ENCODE assay signal across 32 mouse cellular contexts in genomic region chr9:120095886-120096285, GRCm38 (mm10). TPM values are rescaled to one million over a fixed set of nuclear protein-coding genes. Genes with fewer than 3 reads are reported as not detected.
"Had no signal": no experiment of that assay in that cellular context is flagged by ENCODE, and none has a peak within 500 bp of the region (broad histone marks: within the 10 kb centered on the region; RNA-seq: fewer than 3 reads in every experiment).

No protein-coding gene starts in this region.

- H3K4me3 ChIP-seq: layer of hippocampus, adult 2 months; left cerebral cortex, adult 2 months; liver, embryonic 13.5 days; midbrain, embryonic 12.5 days; myocyte had no signal

- ATAC-seq: midbrain, embryonic 16.5 days had no signal

- DNase-seq: kidney, adult 2 months; kidney, postnatal 25 days; layer of hippocampus, adult 9-11 months; liver, embryonic 13.5 days; lung, adult 2 months; lung, postnatal 14 days; thymus, postnatal 14 days had no signal

- H3K4me1 ChIP-seq: midbrain, embryonic 12.5 days had no signal

- H3K36me3 ChIP-seq: liver, embryonic 13.5 days; midbrain, embryonic 12.5 days had no signal

- H3K27ac ChIP-seq: kidney, postnatal 0 days; layer of hippocampus, adult 2 months; left cerebral cortex, adult 2 months; liver, embryonic 13.5 days; midbrain, embryonic 12.5 days; stomach, postnatal 0 days had no signal

- H3K27me3 ChIP-seq: liver, embryonic 13.5 days; midbrain, embryonic 12.5 days had no signal

RNA-seq across cellular contexts. Expression of gene Ccr8, which starts 4.0 kb away (rescaled TPM):
- total RNA-seq: layer of hippocampus, adult 2 months; layer of hippocampus, postnatal 25 days; left cerebral cortex, adult 2 months; left cerebral cortex, postnatal 10 days; left cerebral cortex, postnatal 36 days; liver, adult 2 months; megakaryocyte progenitor cell, adult 5-6 weeks; megakaryocyte-erythroid progenitor cell, adult 5-6 weeks; monocyte, adult 5-6 weeks had no signal
- polyA plus RNA-seq: kidney, embryonic 14.5 days; kidney, postnatal 0 days; limb, embryonic 11.5 days; liver, embryonic 13.5 days; liver, embryonic 16.5 days; midbrain, embryonic 12.5 days; midbrain, embryonic 16.5 days; myocyte; neural tube, embryonic 11.5 days; neural tube, embryonic 14.5 days had no signal

RNA-seq across cellular contexts. Expression of gene Cx3cr1, which starts 26.2 kb away (rescaled TPM):
- polyA plus RNA-seq: myocyte had no signal

RNA-seq across cellular contexts. Expression of gene Mobp, which starts 53.6 kb away (rescaled TPM):
- total RNA-seq: liver, adult 2 months; megakaryocyte progenitor cell, adult 5-6 weeks; megakaryocyte-erythroid progenitor cell, adult 5-6 weeks; monocyte, adult 5-6 weeks had no signal
- polyA plus RNA-seq: kidney, adult 2 months; kidney, embryonic 14.5 days; large intestine, adult 2 months; limb, embryonic 11.5 days; limb, embryonic 14.5 days; liver, adult 2 months; liver, embryonic 13.5 days; liver, embryonic 16.5 days; lung, adult 2 months; lung, embryonic 16.5 days; myocyte; neural tube, embryonic 11.5 days; small intestine, adult 2 months; spleen, adult 2 months; stomach, embryonic 14.5 days had no signal
